Mouse (Mus musculus): ENCODE measurements at regions not wholly inside any gene's neighbourhood (a gene's known extent, or its start where the extent isn't known, plus 50 kb on each side); places are given as distances from the start of the nearest gene placed in this dataset.

DNA sequence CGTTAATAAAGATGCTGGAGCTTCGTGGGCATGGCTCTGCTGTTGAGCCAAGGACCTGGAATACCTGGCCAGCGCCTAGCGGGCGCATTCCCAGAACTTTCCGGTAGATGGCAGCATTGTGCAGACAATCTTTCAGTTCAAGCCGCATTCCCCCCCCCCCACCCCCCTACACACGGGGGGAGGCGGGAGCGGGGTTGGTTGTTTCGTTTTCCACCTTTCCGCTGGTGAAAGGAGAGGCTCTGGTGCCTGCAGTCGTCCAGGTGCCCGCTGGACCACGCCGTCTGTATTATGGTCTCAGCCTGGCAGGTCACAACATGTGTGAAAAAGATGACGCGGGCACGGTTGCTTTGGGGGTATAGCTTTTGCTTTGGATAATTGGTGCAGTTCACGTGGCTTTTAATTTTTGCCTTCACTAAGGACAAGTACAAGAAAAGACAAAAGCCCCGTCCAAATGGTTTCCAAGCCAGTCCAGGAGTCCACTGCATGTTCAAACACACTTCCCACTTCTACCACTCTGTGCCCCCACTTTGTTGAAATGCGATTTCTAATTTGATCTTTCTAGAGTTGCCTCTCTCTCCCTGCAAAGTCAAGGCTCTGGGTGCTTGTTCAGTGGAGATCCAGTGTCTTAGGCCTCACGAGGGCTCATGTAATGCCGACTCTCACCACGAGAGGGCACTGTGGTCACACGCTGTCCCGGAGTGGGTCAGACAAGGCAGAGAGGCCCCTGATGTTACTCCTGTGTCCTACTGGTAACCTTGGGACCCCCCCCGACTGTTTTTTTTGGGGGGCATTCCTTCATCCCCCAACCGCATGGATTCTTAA, 52.3 kb upstream of the Igfbp7 start:
- TF ChIP-seq CTCF (IDR thresholded peaks at IDR 0.05; ENCODE audit: insufficient read depth, low read length) (peak; percentile 99), POLR2A (IDR thresholded peaks at IDR 0.05; ENCODE audit: borderline replicate concordance, extremely low read depth, low read depth, low read length) (no peak)

Measured in lung, adult 2 months (tissue).